Mouse (Mus musculus): Measurements from ENCODE around the gene Ipo9. TPM values are rescaled to one million over a fixed set of nuclear protein-coding genes. Genes with fewer than 3 reads are reported as not detected.
"Not testable (repeated sequence)": the region's sequence is repeated elsewhere in the genome, so short reads cannot be mapped to it uniquely, and the experiment has no call there.

The Ipo9 gene
- polyA plus RNA-seq, 1 experiment = 61.5 TPM

- Histone ChIP-seq H3K36me3 (ENCODE audit: control insufficient read depth, insufficient read depth) (peaks cover 80% of the 10 kb centered on the region), H3K27me3 (ENCODE audit: control insufficient read depth, insufficient read depth, insufficient read length) (no peaks in the 10 kb centered on the region), H3ac (ENCODE audit: control insufficient read depth, insufficient read length, low read depth) (no peak overlapping the region), H3K79me3 (ENCODE audit: low read depth) (no peaks in the 10 kb centered on the region), H3K79me2 (ENCODE audit: control insufficient read depth, insufficient read depth) (no peaks in the 10 kb centered on the region), H3K4me3 (ENCODE audit: insufficient read depth, poor library complexity, severe bottlenecking) (no peak overlapping the region)
- no peak for TF ChIP-seq CEBPB (IDR thresholded peaks at IDR 0.05; ENCODE audit: low read depth)
- no peak for TF ChIP-seq MAX (IDR thresholded peaks at IDR 0.05)
- TF ChIP-seq FOSL1 (IDR thresholded peaks at IDR 0.05; ENCODE audit: insufficient read depth, low read length, poor library complexity, severe bottlenecking) = no peak
- no peak for TF ChIP-seq MYOG (IDR thresholded peaks at IDR 0.05; ENCODE audit: control insufficient read depth, extremely low read depth, insufficient read length)
- no peak for TF ChIP-seq USF1 (IDR thresholded peaks at IDR 0.05; ENCODE audit: low read depth)
- no peak for TF ChIP-seq MYOD1 (IDR thresholded peaks at IDR 0.05; ENCODE audit: control insufficient read depth, insufficient read length, low read depth)
- TF ChIP-seq CTCF (IDR thresholded peaks at IDR 0.05; ENCODE audit: control insufficient read depth, insufficient read depth, insufficient read length) = no peak
Measured at GRCm38 (mm10) chr1:135385161-135385560, 45.1 kb downstream of the Ipo9 start.

GRCm38 (mm10) chr1:135384171-135384570 lies 46.1 kb downstream of the Ipo9 start:
- no peak for TF ChIP-seq MAX (IDR thresholded peaks at IDR 0.05)
- no peak for TF ChIP-seq MYOG (IDR thresholded peaks at IDR 0.05; ENCODE audit: control insufficient read depth, extremely low read depth, insufficient read length)
- TF ChIP-seq USF1 (IDR thresholded peaks at IDR 0.05; ENCODE audit: low read depth) = no peak
- no peak for TF ChIP-seq MYOD1 (IDR thresholded peaks at IDR 0.05; ENCODE audit: control insufficient read depth, insufficient read length, low read depth)
- no peak for TF ChIP-seq CTCF (IDR thresholded peaks at IDR 0.05; ENCODE audit: control insufficient read depth, insufficient read depth, insufficient read length)
- no peak for TF ChIP-seq CEBPB (IDR thresholded peaks at IDR 0.05; ENCODE audit: low read depth)
- TF ChIP-seq FOSL1 (IDR thresholded peaks at IDR 0.05; ENCODE audit: insufficient read depth, low read length, poor library complexity, severe bottlenecking) = no peak
- H3K27me3 ChIP-seq (ENCODE audit: control insufficient read depth, insufficient read depth, insufficient read length) = no peaks in the 10 kb centered on the region
- H3K79me3 ChIP-seq (ENCODE audit: low read depth) = no peaks in the 10 kb centered on the region
- no peak overlapping the region for H3K4me3 ChIP-seq (ENCODE audit: insufficient read depth, poor library complexity, severe bottlenecking)
- no peaks in the 10 kb centered on the region for H3K79me2 ChIP-seq (ENCODE audit: control insufficient read depth, insufficient read depth)
- peaks cover 72% of the 10 kb centered on the region for H3K36me3 ChIP-seq (ENCODE audit: control insufficient read depth, insufficient read depth)
- no peak overlapping the region for H3ac ChIP-seq (ENCODE audit: control insufficient read depth, insufficient read length, low read depth)

DNA sequence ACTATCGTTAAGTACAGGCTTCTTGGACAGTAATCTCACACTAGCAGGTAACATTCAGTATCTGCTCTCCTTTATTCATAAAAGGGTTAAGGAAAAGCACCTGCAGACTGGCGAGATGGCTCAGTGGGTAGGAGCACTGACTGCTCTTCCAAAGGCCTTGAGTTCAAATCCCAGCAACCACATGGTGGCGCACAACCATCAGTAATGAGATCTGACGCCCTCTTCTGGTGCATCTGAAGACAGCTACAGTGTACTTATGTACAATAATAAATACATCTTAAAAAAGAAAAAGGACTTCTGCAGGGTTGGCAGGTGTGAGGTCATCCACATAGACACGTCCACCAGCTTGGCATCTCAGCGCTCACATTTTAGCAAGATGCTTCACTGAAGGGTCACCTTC lies 48.7 kb downstream of the Ipo9 start:
- H3K27me3 ChIP-seq (ENCODE audit: control insufficient read depth, insufficient read depth, insufficient read length); H3K79me3 ChIP-seq (ENCODE audit: low read depth); H3K4me3 ChIP-seq (ENCODE audit: insufficient read depth, poor library complexity, severe bottlenecking); H3ac ChIP-seq (ENCODE audit: control insufficient read depth, insufficient read length, low read depth); H3K79me2 ChIP-seq (ENCODE audit: control insufficient read depth, insufficient read depth): not testable (repeated sequence)
- H3K36me3 ChIP-seq (ENCODE audit: control insufficient read depth, insufficient read depth) = peaks cover 46% of the 10 kb centered on the region

- H3K4me3 ChIP-seq (ENCODE audit: insufficient read depth, poor library complexity, severe bottlenecking) = no peak overlapping the region
- H3ac ChIP-seq (ENCODE audit: control insufficient read depth, insufficient read length, low read depth) = no peak overlapping the region
- no peaks in the 10 kb centered on the region for H3K79me3 ChIP-seq (ENCODE audit: low read depth)
- H3K27me3 ChIP-seq (ENCODE audit: control insufficient read depth, insufficient read depth, insufficient read length) = no peaks in the 10 kb centered on the region
- TF ChIP-seq FOSL1 (IDR thresholded peaks at IDR 0.05; ENCODE audit: insufficient read depth, low read length, poor library complexity, severe bottlenecking) (no peak), CEBPB (IDR thresholded peaks at IDR 0.05; ENCODE audit: low read depth) (no peak), MYOD1 (IDR thresholded peaks at IDR 0.05; ENCODE audit: control insufficient read depth, insufficient read length, low read depth) (no peak), USF1 (IDR thresholded peaks at IDR 0.05; ENCODE audit: low read depth) (no peak)
- peaks cover 34% of the 10 kb centered on the region for H3K36me3 ChIP-seq (ENCODE audit: control insufficient read depth, insufficient read depth)
- H3K79me2 ChIP-seq (ENCODE audit: control insufficient read depth, insufficient read depth) = no peaks in the 10 kb centered on the region
Measured at GRCm38 (mm10) chr1:135380071-135380991, 50.0 kb downstream of the Ipo9 start.

GRCm38 (mm10) chr1:135379048-135379447 lies 51.3 kb downstream of the Ipo9 start:
- no peaks in the 10 kb centered on the region for H3K79me3 ChIP-seq (ENCODE audit: low read depth)
- no peaks in the 10 kb centered on the region for H3K27me3 ChIP-seq (ENCODE audit: control insufficient read depth, insufficient read depth, insufficient read length)
- H3K4me3 ChIP-seq (ENCODE audit: insufficient read depth, poor library complexity, severe bottlenecking) = no peak overlapping the region
- H3K36me3 ChIP-seq (ENCODE audit: control insufficient read depth, insufficient read depth) = peaks cover 21% of the 10 kb centered on the region
- TF ChIP-seq FOSL1 (IDR thresholded peaks at IDR 0.05; ENCODE audit: insufficient read depth, low read length, poor library complexity, severe bottlenecking) (no peak), USF1 (IDR thresholded peaks at IDR 0.05; ENCODE audit: low read depth) (no peak), MYOG (IDR thresholded peaks at IDR 0.05; ENCODE audit: control insufficient read depth, extremely low read depth, insufficient read length) (no peak), CEBPB (IDR thresholded peaks at IDR 0.05; ENCODE audit: low read depth) (no peak), CTCF (IDR thresholded peaks at IDR 0.05; ENCODE audit: control insufficient read depth, insufficient read depth, insufficient read length) (no peak)
- H3ac ChIP-seq (ENCODE audit: control insufficient read depth, insufficient read length, low read depth) = no peak overlapping the region
- H3K79me2 ChIP-seq (ENCODE audit: control insufficient read depth, insufficient read depth) = peaks cover 2% of the 10 kb centered on the region

GRCm38 (mm10) chr1:135378576-135378975 lies 51.7 kb downstream of the Ipo9 start:
- TF ChIP-seq MAX (IDR thresholded peaks at IDR 0.05) (no peak), MYOD1 (IDR thresholded peaks at IDR 0.05; ENCODE audit: control insufficient read depth, insufficient read length, low read depth) (no peak), USF1 (IDR thresholded peaks at IDR 0.05; ENCODE audit: low read depth) (no peak), CEBPB (IDR thresholded peaks at IDR 0.05; ENCODE audit: low read depth) (no peak), MYOG (IDR thresholded peaks at IDR 0.05; ENCODE audit: control insufficient read depth, extremely low read depth, insufficient read length) (no peak), CTCF (IDR thresholded peaks at IDR 0.05; ENCODE audit: control insufficient read depth, insufficient read depth, insufficient read length) (no peak), FOSL1 (IDR thresholded peaks at IDR 0.05; ENCODE audit: insufficient read depth, low read length, poor library complexity, severe bottlenecking) (no peak)
- peaks cover 6% of the 10 kb centered on the region for H3K79me2 ChIP-seq (ENCODE audit: control insufficient read depth, insufficient read depth)
- H3K27me3 ChIP-seq (ENCODE audit: control insufficient read depth, insufficient read depth, insufficient read length) = no peaks in the 10 kb centered on the region
- H3K4me3 ChIP-seq (ENCODE audit: insufficient read depth, poor library complexity, severe bottlenecking) = no peak overlapping the region
- no peak overlapping the region for H3ac ChIP-seq (ENCODE audit: control insufficient read depth, insufficient read length, low read depth)
- H3K79me3 ChIP-seq (ENCODE audit: low read depth) = no peaks in the 10 kb centered on the region
- H3K36me3 ChIP-seq (ENCODE audit: control insufficient read depth, insufficient read depth) = peaks cover 17% of the 10 kb centered on the region
